Mouse (Mus musculus): ENCODE measurements around the gene Pzp.

DNA sequence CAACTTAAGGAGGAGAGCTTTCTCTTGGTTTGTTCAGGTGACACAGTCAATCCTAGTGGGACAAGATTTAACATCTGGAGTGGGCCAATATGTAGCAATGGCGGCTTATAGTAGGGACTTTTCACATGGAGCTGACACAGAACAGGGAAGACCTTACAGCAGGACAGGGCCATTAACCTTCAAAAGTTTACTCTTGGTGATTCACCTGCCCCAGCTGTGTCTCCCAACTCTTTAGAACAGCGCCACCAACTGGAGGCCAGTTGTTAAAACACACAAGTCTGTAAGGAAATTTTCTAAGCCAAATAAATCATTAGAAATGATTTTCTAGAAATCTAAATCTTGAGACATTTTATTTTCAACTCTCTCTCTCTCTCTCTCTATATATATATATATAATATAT lies 59.2 kb downstream of the Pzp start:
- TF ChIP-seq CTCF (IDR thresholded peaks at IDR 0.05) (peak; percentile 39), EP300 (IDR thresholded peaks at IDR 0.05) (no peak)

All from lung, postnatal 0 days (tissue).